Mouse (Mus musculus) neutrophil, adult 5-6 weeks (primary cell): Measurements from ENCODE around the gene Smyd3. TPM values are rescaled to one million over a fixed set of nuclear protein-coding genes. Genes with fewer than 3 reads are reported as not detected.
A peak's percentile ranks its signal among the peaks of the same experiment; 100 is the strongest.

Experiments
- ATAC-seq: fragments of 151-379, 151-347 bp; 2 replicates; pipeline ENCODE4 v1.8.0; 2017; ENCODE audit warnings: mild to moderate bottlenecking, moderate TSS enrichment; ENCODE audit not compliant: insufficient number of reproducible peaks, poor library complexity, low FRiP score, severe bottlenecking; ENCODE audit errors: extremely low read depth
- total RNA-seq: library from RNA; stranded (forward); fragments of 200-1000 nt; gene quantifications from 2 replicates; pipeline ENCODE4 v1.2.3, GENCODE M21; 2017

Smyd3 gene
- total RNA-seq, 1 experiment from 2014 or later = 24.8 TPM

GRCm38 (mm10) chr1:179272351-179272750, 245.5 kb downstream of the Smyd3 start:
- no peak for ATAC-seq

- no peak for ATAC-seq
Measured at GRCm38 (mm10) chr1:179266936-179267335, 250.9 kb downstream of the Smyd3 start.

- ATAC-seq = no peak
Measured at GRCm38 (mm10) chr1:179261496-179261966, 256.3 kb downstream of the Smyd3 start.

- ATAC-seq = no peak
Measured at GRCm38 (mm10) chr1:179255826-179256512, 261.9 kb downstream of the Smyd3 start.

- no peak for ATAC-seq
Measured at GRCm38 (mm10) chr1:179254531-179254930, 263.3 kb downstream of the Smyd3 start.

GRCm38 (mm10) chr1:179252611-179253010, 265.2 kb downstream of the Smyd3 start:
- ATAC-seq = no peak

GRCm38 (mm10) chr1:179250388-179250787, 267.5 kb downstream of the Smyd3 start:
- ATAC-seq = no peak

GRCm38 (mm10) chr1:179243554-179243953, 274.3 kb downstream of the Smyd3 start:
- ATAC-seq = no peak

GRCm38 (mm10) chr1:179240663-179241279, 277.1 kb downstream of the Smyd3 start:
- ATAC-seq = no peak

- ATAC-seq = no peak
Measured at GRCm38 (mm10) chr1:179238639-179239038, 279.2 kb downstream of the Smyd3 start.

- ATAC-seq = no peak
Measured at GRCm38 (mm10) chr1:179237989-179238388, 279.9 kb downstream of the Smyd3 start.

- no peak for ATAC-seq
Measured at GRCm38 (mm10) chr1:179236217-179236840, 281.5 kb downstream of the Smyd3 start.

- peak; percentile 89 for ATAC-seq
Measured at GRCm38 (mm10) chr1:179231777-179232661, 285.8 kb downstream of the Smyd3 start.

GRCm38 (mm10) chr1:179229515-179229914, 288.3 kb downstream of the Smyd3 start:
- ATAC-seq = no peak

GRCm38 (mm10) chr1:179220290-179220689, 297.6 kb downstream of the Smyd3 start:
- no peak for ATAC-seq

GRCm38 (mm10) chr1:179218061-179218460, 299.8 kb downstream of the Smyd3 start:
- no peak for ATAC-seq

- ATAC-seq = no peak
Measured at GRCm38 (mm10) chr1:179217036-179217435, 300.8 kb downstream of the Smyd3 start.

GRCm38 (mm10) chr1:179213381-179213780, 304.5 kb downstream of the Smyd3 start:
- ATAC-seq = no peak

GRCm38 (mm10) chr1:179212295-179212694, 305.5 kb downstream of the Smyd3 start:
- ATAC-seq = no peak
